Mouse (Mus musculus): ENCODE results near the gene Ehbp1l1.

The Ehbp1l1 gene

DNA sequence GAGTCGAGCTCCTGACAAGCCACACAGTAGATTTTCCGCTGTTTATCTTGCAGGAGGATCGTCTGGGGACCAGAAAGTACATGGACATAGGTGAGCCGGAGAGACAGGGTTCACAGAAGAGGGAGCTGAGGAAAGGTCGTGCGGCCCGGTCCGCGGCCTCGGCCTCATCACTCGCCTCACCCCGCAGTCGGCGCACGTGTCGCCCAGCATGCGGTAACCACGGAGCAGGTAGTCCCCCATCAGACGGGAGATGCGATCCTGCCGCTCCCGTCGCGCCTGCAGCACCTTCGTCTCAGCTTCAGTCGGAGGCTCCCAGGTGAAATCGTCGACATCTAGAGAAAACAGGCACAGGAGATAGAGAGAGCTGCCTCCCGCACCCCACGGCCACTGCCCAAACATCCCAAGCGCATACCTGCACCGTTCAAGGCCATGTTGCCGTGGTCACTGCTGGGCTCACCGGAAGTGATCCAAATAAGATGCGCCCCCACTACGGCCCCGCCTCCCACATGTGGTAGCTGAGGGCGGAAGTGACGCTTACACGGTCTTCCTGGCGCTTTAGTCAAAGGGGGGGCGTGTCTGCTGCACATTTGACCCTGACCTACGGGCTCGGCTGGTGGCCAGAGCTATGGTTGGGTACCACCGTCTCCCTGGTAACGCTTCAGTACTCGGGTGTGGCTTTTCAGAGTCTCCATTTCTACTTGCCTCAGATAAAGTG is 5.3 kb upstream of the Ehbp1l1 start:
- DNase-seq, result peak; percentile 89

DNA sequence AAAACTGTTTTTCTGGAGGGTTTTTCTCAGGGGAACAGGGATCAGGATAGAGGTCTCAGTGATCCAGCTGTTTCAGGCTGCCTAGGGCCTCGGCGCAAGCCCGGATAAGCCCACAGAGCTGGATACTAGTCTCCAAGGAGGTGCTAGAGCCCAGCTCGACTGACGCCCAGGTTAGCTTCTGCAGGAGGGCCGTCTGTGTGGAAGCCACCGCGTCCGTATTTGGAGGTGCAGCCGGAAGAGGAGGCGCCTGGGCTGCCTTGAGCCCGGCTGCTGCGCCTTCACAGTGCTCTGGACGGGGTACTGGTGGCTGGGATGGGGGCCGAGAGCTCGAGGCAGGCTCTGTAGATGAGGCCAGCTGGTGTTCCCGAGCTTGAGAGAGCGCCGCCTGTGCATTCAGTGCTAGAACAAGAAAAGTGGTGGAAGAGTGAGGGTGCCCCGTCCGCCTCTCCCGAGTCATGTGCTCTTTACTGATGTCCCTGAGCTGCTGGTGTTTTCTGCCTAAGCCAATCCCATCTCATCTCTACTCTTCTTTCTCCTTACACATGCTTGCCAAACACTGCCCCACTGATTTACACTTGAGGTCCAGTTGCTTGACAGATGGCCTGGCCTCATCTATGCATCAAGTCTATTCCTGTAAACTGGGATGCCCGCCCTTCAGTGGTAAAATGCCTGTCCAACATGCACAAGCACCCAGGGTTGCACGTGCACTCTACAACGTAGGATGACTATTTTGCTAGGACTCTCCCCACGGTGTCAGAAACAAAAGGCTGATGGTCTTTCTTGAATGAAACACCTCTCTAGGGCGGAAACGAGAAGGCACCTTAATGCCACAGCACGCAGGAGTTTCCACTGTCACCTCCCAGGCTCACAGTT is 4.4 kb upstream of the Ehbp1l1 start:
- peak; percentile 52 for DNase-seq

DNA sequence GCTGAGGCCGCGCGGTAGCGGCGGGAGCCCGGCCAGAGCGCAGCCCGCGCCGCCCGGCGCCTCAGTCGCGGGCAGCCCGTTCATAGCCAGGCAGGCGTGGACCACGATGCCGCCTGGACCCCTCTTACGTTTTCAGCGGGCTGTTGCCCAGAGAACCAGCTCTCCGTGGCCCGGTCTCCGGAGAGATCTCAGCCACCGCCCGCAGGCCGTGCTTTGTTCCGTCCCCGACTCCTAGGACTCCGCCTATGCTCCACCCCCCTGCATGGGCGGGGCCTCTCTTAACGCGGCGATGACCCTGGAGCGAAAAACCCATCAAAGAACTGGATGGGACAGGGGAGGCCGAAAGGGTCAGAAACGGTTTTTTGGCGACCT is 3.3 kb upstream of the Ehbp1l1 start, which contains the start of gene Fam89b:
Gene Fam89b (minus strand): TSS at position 210 of the 372 bp plus-strand sequence.
- peak; percentile 77 for DNase-seq

DNA sequence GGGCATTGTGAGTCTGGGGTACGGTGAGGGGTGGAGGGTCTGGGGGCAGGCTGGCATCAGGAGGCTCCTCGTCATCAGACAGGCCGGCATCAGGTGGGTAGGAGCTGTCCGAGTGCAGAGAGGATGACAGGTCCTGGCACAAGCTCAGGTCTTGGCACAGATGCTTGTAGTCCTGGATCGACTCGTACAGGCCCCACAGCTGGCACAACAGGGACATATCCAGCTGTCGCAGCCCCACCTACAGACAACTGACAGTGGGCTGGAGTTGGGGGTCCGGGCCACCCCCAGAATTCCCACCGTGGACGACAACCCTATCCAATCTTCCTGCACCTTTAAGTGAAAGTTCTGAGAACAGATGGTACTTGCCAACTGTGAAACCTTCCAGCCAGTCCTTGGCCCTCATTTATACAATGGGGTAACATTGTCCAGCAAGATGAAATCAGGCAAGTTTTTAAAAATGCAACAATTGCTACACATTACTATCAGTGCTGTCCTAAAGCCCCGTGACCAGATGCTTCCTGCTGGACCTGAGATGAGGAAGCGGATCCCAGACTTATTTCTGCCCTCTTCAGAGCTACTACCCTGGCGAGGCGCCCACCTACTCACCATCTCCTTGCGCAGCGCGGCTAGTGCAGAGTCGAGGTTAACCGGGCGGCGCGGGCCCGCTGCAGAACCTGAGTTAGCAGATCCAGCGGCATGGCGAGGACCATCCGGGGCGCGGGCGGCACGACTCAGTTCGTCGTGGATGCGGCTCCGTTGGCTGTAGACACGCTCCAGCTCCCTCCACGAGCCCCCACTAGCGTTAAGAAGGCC is 2.7 kb upstream of the Ehbp1l1 start:
- peak; percentile 61 for DNase-seq

DNA sequence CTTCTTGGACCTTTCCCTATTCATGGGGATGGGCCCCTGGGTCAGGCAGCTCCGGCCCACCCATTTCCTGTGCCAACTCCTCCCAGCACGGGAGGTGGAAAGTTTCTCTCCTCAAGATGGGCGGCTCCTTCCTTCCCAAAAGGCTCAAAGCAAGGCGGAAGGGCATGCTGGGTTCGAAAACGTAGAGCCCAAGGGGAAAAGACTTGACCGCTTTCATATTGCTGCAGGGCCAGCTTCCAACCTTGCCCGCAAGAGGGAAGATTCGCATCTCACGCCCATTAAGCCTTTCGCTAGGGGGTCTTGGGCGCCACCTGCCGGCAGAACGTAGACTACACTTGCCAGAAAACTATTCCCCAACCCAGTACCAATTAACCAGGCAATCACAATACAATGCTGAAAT is 1.6 kb upstream of the Ehbp1l1 start:
- peak; percentile 87 for DNase-seq

DNA sequence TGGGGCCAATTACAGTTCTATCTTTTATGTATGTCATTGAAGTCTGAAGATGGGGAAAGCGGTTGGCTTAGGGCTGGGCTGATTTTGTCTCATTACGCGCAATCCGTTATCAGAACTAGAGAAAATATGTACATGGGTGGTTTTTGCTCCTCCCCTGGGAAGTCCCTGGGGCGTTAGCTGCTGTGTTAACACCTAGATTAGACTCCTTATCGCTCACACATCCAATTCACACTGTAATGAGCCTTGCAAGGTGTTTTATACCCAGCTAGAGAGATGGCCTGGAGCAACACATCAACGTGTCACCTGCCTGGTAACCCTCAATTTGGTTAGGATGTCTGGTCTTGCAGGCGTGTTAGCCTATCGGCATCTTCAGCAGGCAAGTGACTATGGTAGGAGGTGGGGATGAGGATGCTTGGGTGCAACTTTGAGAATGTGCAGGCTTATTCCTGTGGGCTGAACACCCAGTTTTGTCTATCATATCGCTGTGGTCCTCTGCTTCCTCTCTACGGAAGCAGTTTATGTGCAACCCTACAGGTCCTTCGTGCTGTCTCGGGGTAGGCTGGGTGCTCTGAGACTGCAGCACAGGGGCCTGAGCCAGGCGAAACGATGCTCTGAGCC is 953 bp upstream of the Ehbp1l1 start:
- DNase-seq, result no peak

GRCm38 (mm10) chr19:5725029-5725707 is 949 bp downstream of the Ehbp1l1 start:
- DNase-seq, result no peak

GRCm38 (mm10) chr19:5724549-5724941 is 1.6 kb downstream of the Ehbp1l1 start:
- DNase-seq, result no peak

GRCm38 (mm10) chr19:5723934-5724548 is 2.1 kb downstream of the Ehbp1l1 start:
- no peak for DNase-seq

GRCm38 (mm10) chr19:5722848-5723425 is 3.2 kb downstream of the Ehbp1l1 start:
- DNase-seq, result no peak

DNA sequence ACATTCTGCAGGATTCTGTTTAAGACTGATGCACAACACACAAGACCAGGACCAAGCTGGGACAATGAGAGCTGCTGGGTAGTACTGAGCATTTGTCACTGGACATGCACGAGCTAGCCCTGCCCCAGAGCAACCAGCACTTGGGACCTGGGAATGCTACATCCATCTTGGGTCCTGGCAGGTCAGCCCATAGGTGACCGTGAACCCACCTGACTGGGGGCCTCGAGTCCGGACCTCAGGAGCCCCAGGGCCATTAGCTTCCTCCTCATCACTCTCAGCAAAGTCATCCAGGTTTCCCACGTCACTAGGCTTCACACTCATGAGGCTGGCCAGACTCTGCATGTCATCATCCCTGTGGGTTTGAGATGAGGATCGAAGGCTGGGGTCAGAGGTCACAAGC is 4.9 kb downstream of the Ehbp1l1 start:
- DNase-seq, result no peak

GRCm38 (mm10) chr19:5716955-5717354 is 9.2 kb downstream of the Ehbp1l1 start:
- no peak for DNase-seq

- DNase-seq, result no peak
Measured at GRCm38 (mm10) chr19:5715793-5716688, 10.1 kb downstream of the Ehbp1l1 start.

GRCm38 (mm10) chr19:5713730-5714129 is 12.4 kb downstream of the Ehbp1l1 start:
- DNase-seq, result no peak

DNA sequence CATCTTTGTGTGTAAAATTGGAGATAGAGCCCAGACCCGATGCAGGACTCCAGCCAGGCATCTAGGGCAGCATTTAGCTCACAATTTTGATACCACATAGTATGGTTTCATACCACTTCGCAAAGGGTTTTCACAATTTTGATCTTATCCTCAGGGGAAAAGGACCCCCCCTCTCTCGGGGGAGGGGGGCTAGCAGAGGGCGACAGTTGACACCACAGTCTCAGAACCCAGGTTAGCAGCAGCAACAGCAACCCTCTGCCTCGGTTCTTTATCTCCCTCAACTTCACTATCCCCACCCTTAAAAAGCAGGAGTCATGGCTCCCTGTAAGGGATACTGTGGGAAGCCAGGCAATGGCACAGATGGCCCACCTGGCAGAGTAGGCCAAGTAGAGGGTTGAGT is 12.9 kb downstream of the Ehbp1l1 start:
- DNase-seq, result no peak

- DNase-seq, result no peak
Measured at GRCm38 (mm10) chr19:5711907-5712460, 14.1 kb downstream of the Ehbp1l1 start.

GRCm38 (mm10) chr19:5711218-5711617 is 14.9 kb downstream of the Ehbp1l1 start:
- peak; percentile 72 for DNase-seq

GRCm38 (mm10) chr19:5710581-5710980 is 15.5 kb downstream of the Ehbp1l1 start:
- DNase-seq, result no peak

- DNase-seq, result no peak
Measured at GRCm38 (mm10) chr19:5710068-5710467, 16.0 kb downstream of the Ehbp1l1 start.
